Mouse (Mus musculus): ENCODE results near the gene Atg9b. TPM values are rescaled to one million over a fixed set of nuclear protein-coding genes. Genes with fewer than 3 reads are reported as not detected.

The Atg9b gene
- polyA plus RNA-seq, 1 experiment from 2014 or later: 4.2 TPM

DNA sequence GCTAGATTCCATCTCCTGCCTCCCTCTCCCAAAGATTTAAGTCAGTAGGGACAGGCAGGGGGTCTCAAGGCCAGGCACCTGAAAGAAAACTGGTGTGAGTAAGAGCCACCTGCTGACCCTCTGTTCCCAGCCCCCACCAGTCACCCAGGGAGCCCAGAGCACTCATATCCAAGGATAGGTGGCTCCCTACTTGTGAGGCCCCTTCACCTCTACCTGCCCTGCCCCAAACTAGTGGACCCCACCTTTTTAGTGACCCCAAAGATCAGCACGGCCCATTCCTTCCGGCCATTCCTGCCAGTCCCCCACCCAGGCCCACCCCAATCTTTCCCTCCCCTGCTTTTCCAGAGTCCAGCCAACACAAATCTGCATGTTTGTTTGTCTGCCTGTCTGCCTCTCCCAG, 28.5 kb downstream of the Atg9b start:
- no peaks in the 10 kb centered on the region for H3K27me3 ChIP-seq (ENCODE audit: control insufficient read depth, insufficient read depth, low read length)
- no peak for ATAC-seq (ENCODE audit: insufficient read depth, low FRiP score)
- 0 out of 2 replicates have a peak, but pooled peaks cover 3% of the 10 kb centered on the region for H3K4me1 ChIP-seq (ENCODE audit: control insufficient read depth, insufficient read depth, low read length)
- WGBS: 68% methylated on average over 2 of the region's 2 CpGs
- H3K27ac ChIP-seq (ENCODE audit: low read length): no peak overlapping the region
- no peak overlapping the region for H3K9ac ChIP-seq (ENCODE audit: low read length)
- no peaks in the 10 kb centered on the region for H3K9me3 ChIP-seq (replicated peaks; ENCODE audit: control insufficient read depth, low read length)
- no peak overlapping the region for H3K4me2 ChIP-seq (ENCODE audit: low read depth, low read length)
- no peaks in the 10 kb centered on the region for H3K36me3 ChIP-seq (ENCODE audit: control insufficient read depth, insufficient read depth, low read length)
- no peak overlapping the region for H3K4me3 ChIP-seq (replicated peaks; ENCODE audit: low read length)

DNA sequence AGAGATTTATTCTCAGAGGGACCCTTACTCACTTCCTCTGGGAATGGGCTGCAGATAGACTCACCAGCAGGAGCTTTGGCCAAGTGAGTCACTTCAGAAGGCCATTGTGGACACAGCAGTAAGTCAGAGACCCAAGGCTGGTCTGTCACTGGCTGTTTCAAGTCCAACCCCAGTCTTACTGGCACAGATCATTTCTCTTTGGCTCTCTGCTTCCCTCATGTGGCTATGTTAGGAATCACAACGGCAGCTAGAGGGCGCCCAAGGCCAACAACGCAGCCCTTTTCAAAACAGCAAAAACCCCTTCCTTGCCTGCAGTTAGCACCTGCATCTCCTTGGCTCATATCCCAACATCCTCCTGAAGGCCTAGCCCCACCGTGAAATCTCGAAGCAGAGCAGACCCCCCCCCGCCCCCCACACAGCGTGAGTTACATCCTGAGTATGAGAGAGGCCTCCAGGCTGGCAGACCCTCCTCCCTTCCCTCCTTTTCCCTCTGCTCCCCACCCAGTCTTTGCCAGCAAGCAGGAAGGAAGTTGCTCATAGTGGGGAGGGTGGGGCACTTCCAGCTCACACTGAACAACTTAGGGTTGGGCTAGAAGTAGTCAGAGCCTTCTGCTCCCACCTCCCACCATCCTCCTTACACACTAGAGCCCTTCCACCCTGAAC, 31.0 kb downstream of the Atg9b start:
- WGBS: under 1% methylated on average over 7 of the region's 7 CpGs
- Histone ChIP-seq H3K4me2 (ENCODE audit: low read depth, low read length) (no peak overlapping the region), H3K4me3 (replicated peaks; ENCODE audit: low read length) (no peak overlapping the region), H3K9me3 (replicated peaks; ENCODE audit: control insufficient read depth, low read length) (no peaks in the 10 kb centered on the region), H3K4me1 (ENCODE audit: control insufficient read depth, insufficient read depth, low read length) (0 out of 2 replicates have a peak, but pooled peaks cover 3% of the 10 kb centered on the region), H3K9ac (ENCODE audit: low read length) (no peak overlapping the region), H3K27me3 (ENCODE audit: control insufficient read depth, insufficient read depth, low read length) (no peaks in the 10 kb centered on the region), H3K27ac (ENCODE audit: low read length) (no peak overlapping the region; the same call in 1 of the 2 replicates), H3K36me3 (ENCODE audit: control insufficient read depth, insufficient read depth, low read length) (no peaks in the 10 kb centered on the region)
- peak; percentile 59 for ATAC-seq (ENCODE audit: insufficient read depth, low FRiP score)

DNA sequence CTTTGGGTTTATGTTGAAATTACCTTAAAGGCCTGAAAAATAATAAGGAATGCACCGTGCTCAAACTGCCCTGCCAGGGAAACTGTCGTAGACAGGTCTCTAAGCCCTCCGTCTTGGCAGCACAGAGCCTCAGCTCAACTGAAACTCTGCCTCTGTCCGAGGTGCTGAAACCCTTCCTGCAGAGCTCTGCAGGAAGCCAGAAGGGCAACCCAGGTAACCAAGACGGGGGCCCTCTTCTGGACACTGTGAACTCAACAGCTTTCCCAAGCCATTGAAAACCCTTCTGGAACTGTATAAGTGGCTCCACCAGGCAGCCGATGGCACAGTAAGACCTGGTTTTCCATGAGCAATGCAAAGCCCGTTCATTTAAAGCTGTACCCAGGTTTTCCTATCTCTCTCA, 34.5 kb downstream of the Atg9b start:
- Histone ChIP-seq H3K4me1 (ENCODE audit: control insufficient read depth, insufficient read depth, low read length) (peaks cover 16% of the 10 kb centered on the region), H3K4me2 (ENCODE audit: low read depth, low read length) (no peak overlapping the region), H3K27ac (ENCODE audit: low read length) (no peak overlapping the region), H3K36me3 (ENCODE audit: control insufficient read depth, insufficient read depth, low read length) (no peaks in the 10 kb centered on the region), H3K9ac (ENCODE audit: low read length) (no peak overlapping the region), H3K4me3 (replicated peaks; ENCODE audit: low read length) (no peak overlapping the region), H3K9me3 (replicated peaks; ENCODE audit: control insufficient read depth, low read length) (no peaks in the 10 kb centered on the region), H3K27me3 (ENCODE audit: control insufficient read depth, insufficient read depth, low read length) (0 out of 2 replicates have a peak, but pooled peaks cover 1% of the 10 kb centered on the region)
- ATAC-seq (ENCODE audit: insufficient read depth, low FRiP score): 0 out of 2 replicates have a peak, but pooled peaks have one; percentile 41
- 6% methylated on average over 7 of the region's 7 CpGs for WGBS

DNA sequence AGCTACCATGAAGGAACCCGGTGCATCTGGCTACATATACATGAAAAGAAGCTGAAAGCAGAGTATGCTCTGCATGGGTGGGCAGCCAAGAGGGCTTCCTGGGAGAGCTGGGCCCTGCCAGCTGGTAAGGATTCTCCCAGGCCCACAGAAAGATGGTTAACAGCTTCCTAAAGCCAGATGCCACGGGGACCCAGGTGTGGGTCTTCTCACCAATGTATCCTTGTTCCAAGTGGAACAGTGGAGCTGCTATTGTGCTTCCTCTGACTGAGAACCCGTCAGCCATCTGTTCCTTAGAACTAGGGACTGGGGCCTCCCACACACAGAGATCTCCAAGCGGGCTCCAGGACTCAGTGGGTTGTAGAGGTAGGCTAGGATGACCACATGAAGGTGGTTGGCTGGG, 35.2 kb downstream of the Atg9b start:
- WGBS: 44% methylated on average over 4 of the region's 4 CpGs
- Histone ChIP-seq H3K4me2 (ENCODE audit: low read depth, low read length) (no peak overlapping the region), H3K27ac (ENCODE audit: low read length) (no peak overlapping the region), H3K4me3 (replicated peaks; ENCODE audit: low read length) (no peak overlapping the region), H3K27me3 (ENCODE audit: control insufficient read depth, insufficient read depth, low read length) (0 out of 2 replicates have a peak, but pooled peaks cover 3% of the 10 kb centered on the region), H3K9me3 (replicated peaks; ENCODE audit: control insufficient read depth, low read length) (no peaks in the 10 kb centered on the region), H3K9ac (ENCODE audit: low read length) (no peak overlapping the region), H3K36me3 (ENCODE audit: control insufficient read depth, insufficient read depth, low read length) (no peaks in the 10 kb centered on the region), H3K4me1 (ENCODE audit: control insufficient read depth, insufficient read depth, low read length) (peaks cover 23% of the 10 kb centered on the region)
- no peak for ATAC-seq (ENCODE audit: insufficient read depth, low FRiP score)

DNA sequence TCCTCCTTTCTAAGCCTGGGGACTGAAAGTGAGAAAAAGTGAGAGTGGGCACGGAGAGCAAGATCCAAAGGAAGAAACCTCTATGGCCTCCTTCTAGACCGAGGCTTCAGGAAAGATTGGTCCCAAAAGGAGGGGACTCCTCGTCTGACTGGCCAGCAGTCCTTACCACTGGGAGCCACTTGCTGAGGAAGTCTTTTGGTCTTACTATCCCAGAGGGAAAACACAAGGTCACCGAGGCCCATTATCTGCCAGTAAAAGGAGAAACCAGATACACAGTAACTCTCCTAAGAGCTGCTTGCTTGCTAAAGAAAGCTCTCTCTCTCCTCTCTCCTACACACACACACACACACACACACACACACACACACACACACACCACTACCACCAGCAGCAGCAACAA, 38.6 kb downstream of the Atg9b start:
- H3K9ac ChIP-seq (ENCODE audit: low read length): peak overlapping the region; percentile 68; the same call in 1 of the 2 replicates
- peak overlapping the region; percentile 96 for H3K27ac ChIP-seq (ENCODE audit: low read length)
- no peak for ATAC-seq (ENCODE audit: insufficient read depth, low FRiP score)
- no peaks in the 10 kb centered on the region for H3K36me3 ChIP-seq (ENCODE audit: control insufficient read depth, insufficient read depth, low read length)
- peaks cover 38% of the 10 kb centered on the region for H3K4me1 ChIP-seq (ENCODE audit: control insufficient read depth, insufficient read depth, low read length)
- H3K4me3 ChIP-seq (replicated peaks; ENCODE audit: low read length): no peak overlapping the region
- H3K27me3 ChIP-seq (ENCODE audit: control insufficient read depth, insufficient read depth, low read length): peaks cover 9% of the 10 kb centered on the region; the same call in 1 of the 2 replicates
- no peaks in the 10 kb centered on the region for H3K9me3 ChIP-seq (replicated peaks; ENCODE audit: control insufficient read depth, low read length)
- H3K4me2 ChIP-seq (ENCODE audit: low read depth, low read length): peak overlapping the region; percentile 94; the same call in 1 of the 2 replicates
- WGBS: 41% methylated on average over 4 of the region's 4 CpGs

DNA sequence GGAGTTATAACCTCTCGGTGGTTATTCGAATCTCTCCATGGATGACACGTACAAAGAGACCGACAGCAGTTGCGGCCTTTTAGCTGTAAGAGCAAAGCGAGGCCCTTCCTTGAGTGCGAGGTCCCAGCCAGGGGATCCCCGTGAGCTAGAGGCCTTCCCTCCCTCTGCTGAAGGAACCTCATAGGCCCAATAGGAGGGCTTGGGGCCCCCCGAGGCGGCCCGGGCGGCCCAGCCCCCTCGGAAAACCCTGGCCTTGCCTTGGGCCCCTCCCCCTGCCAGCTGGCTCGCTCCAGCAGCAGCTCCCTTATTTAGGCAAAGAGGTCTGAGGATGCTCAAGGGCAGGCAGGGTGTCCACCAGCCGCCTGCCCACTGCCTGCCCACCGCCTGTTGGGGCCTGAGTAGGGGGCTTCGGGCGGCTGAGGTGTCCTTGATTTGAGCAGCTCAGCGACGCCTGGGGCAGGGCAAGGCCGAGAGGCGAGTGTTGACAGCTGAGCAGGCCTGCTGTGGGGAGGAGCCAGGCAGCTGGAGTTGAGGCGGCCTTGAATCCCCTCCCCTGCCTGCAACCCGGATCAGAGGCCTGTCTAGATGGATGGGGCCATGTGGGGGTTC, 39.6 kb downstream of the Atg9b start:
- Histone ChIP-seq H3K4me1 (ENCODE audit: control insufficient read depth, insufficient read depth, low read length) (peaks cover 46% of the 10 kb centered on the region), H3K4me2 (ENCODE audit: low read depth, low read length) (peak overlapping the region; percentile 94), H3K27me3 (ENCODE audit: control insufficient read depth, insufficient read depth, low read length) (peaks cover 9% of the 10 kb centered on the region; the same call in 1 of the 2 replicates), H3K4me3 (replicated peaks; ENCODE audit: low read length) (peak overlapping the region; percentile 70), H3K27ac (ENCODE audit: low read length) (peak overlapping the region; percentile 96), H3K9me3 (replicated peaks; ENCODE audit: control insufficient read depth, low read length) (no peaks in the 10 kb centered on the region), H3K36me3 (ENCODE audit: control insufficient read depth, insufficient read depth, low read length) (no peaks in the 10 kb centered on the region), H3K9ac (ENCODE audit: low read length) (peak overlapping the region; percentile 68)
- 2% methylated on average over 24 of the region's 24 CpGs for WGBS
- peak; percentile 80 for ATAC-seq (ENCODE audit: insufficient read depth, low FRiP score)

DNA sequence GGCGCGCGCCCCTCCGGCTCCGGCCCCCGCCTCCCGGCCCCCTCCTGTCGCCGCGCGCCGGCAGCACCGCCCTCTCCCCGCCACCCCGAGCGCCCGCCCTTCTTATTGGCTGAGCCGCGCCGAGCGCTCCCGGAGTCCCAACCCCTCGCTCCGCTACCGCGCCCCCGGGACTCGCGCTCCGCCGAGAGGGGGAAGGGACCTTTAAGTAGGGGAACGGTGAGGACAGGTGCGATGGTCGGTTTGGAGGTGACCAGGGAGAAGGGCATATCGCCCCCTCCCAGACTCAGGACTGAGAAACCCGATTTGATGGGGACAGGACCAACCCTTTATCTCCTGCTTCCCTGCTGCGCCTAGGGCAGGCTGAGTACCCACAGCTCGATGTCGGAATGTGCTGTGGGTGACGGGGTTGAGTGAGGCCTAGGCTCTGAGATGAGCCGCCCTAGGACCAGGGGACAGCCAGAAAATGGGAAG, 40.2 kb downstream of the Atg9b start:
- WGBS: under 1% methylated on average over 41 of the region's 41 CpGs
- peak; percentile 85 for ATAC-seq (ENCODE audit: insufficient read depth, low FRiP score)
- Histone ChIP-seq H3K4me3 (replicated peaks; ENCODE audit: low read length) (peak overlapping the region; percentile 70), H3K4me2 (ENCODE audit: low read depth, low read length) (peak overlapping the region; percentile 94), H3K36me3 (ENCODE audit: control insufficient read depth, insufficient read depth, low read length) (no peaks in the 10 kb centered on the region), H3K9ac (ENCODE audit: low read length) (peak overlapping the region; percentile 88), H3K4me1 (ENCODE audit: control insufficient read depth, insufficient read depth, low read length) (peaks cover 47% of the 10 kb centered on the region), H3K27me3 (ENCODE audit: control insufficient read depth, insufficient read depth, low read length) (peaks cover 9% of the 10 kb centered on the region; the same call in 1 of the 2 replicates), H3K27ac (ENCODE audit: low read length) (peak overlapping the region; percentile 96), H3K9me3 (replicated peaks; ENCODE audit: control insufficient read depth, low read length) (no peaks in the 10 kb centered on the region)

DNA sequence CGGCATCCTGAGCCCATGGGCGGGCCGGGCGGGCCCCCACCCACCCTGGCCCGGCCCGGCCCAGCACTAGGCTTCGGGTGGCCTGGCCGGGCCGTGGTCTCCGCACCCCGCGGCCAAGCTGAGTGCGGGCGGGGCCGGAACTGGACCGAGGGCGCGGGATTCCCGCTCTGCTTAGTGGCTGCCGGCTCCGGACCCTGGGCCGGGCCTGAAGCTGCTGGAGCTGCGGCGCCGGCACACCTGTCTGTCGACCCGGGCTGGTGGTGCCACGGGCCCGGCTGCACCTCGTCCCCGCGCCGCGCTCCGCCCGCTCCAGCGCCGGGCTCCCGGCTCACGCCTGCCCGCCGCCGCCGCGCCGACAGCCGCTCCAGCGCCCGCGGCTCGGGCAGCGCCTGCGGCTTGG, 40.7 kb downstream of the Atg9b start, which contains the start of gene Kcnh2:
Kcnh2 (minus strand) TSS at position 327 of the 400 bp plus-strand sequence.
- H3K4me2 ChIP-seq (ENCODE audit: low read depth, low read length): peak within 1 kb of the TSS; percentile 94
- peak; percentile 19; the same call in 1 of the 2 replicates for ATAC-seq (ENCODE audit: insufficient read depth, low FRiP score)
- peak within 1 kb of the TSS; percentile 96 for H3K27ac ChIP-seq (ENCODE audit: low read length)
- peak within 1 kb of the TSS; percentile 70 for H3K4me3 ChIP-seq (replicated peaks; ENCODE audit: low read length)
- WGBS: 2% methylated on average over 36 of the region's 53 CpGs
- peaks cover 47% of the 10 kb centered on the region for H3K4me1 ChIP-seq (ENCODE audit: control insufficient read depth, insufficient read depth, low read length)
- H3K9ac ChIP-seq (ENCODE audit: low read length): peak within 1 kb of the TSS; percentile 88
- H3K36me3 ChIP-seq (ENCODE audit: control insufficient read depth, insufficient read depth, low read length): no peaks in the 10 kb centered on the region
- peaks cover 9% of the 10 kb centered on the region; the same call in 1 of the 2 replicates for H3K27me3 ChIP-seq (ENCODE audit: control insufficient read depth, insufficient read depth, low read length)
- no peaks in the 10 kb centered on the region for H3K9me3 ChIP-seq (replicated peaks; ENCODE audit: control insufficient read depth, low read length)
